Mouse (Mus musculus) liver, adult 2 months (tissue): ENCODE measurements at regions not wholly inside any gene's neighbourhood (a gene's known extent, or its start where the extent isn't known, plus 50 kb on each side); places are given as distances from the start of the nearest gene placed in this dataset.

Experiments used
- CTCF ChIP-seq: fragments of 200-500 bp; IDR thresholded peaks from 2 replicates; pipeline ENCODE4 v1.5.1; 2011; ENCODE audit warnings: low read depth, low read length, control low read depth
- POLR2A ChIP-seq: fragments of 200-500 bp; IDR thresholded peaks from 2 replicates; pipeline ENCODE4 v1.6.1; 2011; ENCODE audit warnings: low read length, control low read depth; ENCODE audit not compliant: insufficient read depth; ENCODE audit errors: extremely low read depth

DNA sequence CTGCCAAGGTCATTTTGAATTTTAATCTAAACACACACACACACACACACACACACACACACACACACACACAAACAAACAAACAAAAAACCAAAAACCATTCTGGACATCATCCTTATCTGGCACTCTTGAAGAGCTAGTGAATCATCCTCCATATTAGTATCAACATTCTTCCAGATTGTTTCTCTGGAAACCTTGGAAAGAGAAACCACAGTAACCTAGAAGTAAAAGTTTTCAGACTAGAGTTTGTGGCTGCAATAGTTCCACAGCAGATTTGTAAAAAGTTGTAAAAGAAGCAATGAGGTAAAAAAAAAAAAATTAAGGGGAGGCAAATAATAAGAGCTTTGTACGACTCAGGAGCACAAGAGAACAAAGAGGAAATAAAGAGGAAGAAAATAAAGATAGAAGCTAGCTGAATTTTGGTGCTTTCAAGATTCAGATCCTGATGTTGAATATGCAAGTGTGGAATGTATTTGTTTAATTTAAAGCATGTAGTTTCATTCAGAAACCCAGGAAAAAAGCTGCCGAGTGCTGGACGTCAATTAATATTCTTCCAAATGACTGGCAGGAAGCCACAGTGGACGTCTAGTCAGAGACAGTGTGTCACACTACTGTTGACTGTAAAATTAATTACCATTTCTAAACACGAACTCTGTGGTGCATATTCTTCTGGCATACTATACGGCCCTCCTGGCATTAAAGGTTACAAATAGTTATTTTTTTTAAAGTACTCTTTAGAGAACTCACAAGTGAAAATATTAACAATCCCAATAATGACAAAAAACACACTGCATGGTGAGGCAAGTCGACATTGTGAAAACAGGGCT, 602.7 kb upstream of the Nr2f1 start:
- TF ChIP-seq CTCF = no peak
- no peak for TF ChIP-seq POLR2A
